Comparison of ENCODE assay signal across 20 mouse cellular contexts in genomic region chr2:7090496-7090895, GRCm38 (mm10).
DNase-seq lines count a peak whose midpoint lies in the region; ATAC-seq and TF ChIP-seq lines count a peak whose summit lies in the region.
"Had no signal": no experiment of that assay in that cellular context is flagged by ENCODE, and none has a peak within 500 bp of the region (broad histone marks: within the 10 kb centered on the region; RNA-seq: fewer than 3 reads in every experiment).

No protein-coding gene starts in this region.

- H3K36me3 ChIP-seq in heart, embryonic 13.5 days, result no peaks in the 10 kb centered on the region
- no peaks in the 10 kb centered on the region for H3K36me3 ChIP-seq in midbrain, embryonic 11.5 days (ENCODE audit: control insufficient read depth, insufficient read depth, low read length)
- no peaks in the 10 kb centered on the region for H3K36me3 ChIP-seq in midbrain, postnatal 0 days (ENCODE audit: insufficient read depth, low read length)
- H3K36me3 ChIP-seq: embryonic facial prominence, embryonic 15.5 days; limb, embryonic 15.5 days had no signal

- peak overlapping the region; percentile 53 for H3K27ac ChIP-seq in heart, embryonic 13.5 days (replicated peaks)
- H3K27ac ChIP-seq in midbrain, embryonic 11.5 days (ENCODE audit: low read depth, low read length), result no peak overlapping the region
- no peak overlapping the region for H3K27ac ChIP-seq in midbrain, postnatal 0 days (ENCODE audit: low read depth, low read length)
- H3K27ac ChIP-seq in embryonic fibroblast, embryonic 13.5 days (ENCODE audit: insufficient read depth, low read length), result peak overlapping the region; percentile 86
- no peak overlapping the region for H3K27ac ChIP-seq in gastrocnemius, adult 2 months
- H3K27ac ChIP-seq: embryonic facial prominence, embryonic 15.5 days; limb, embryonic 15.5 days had no signal

- WGBS in heart, embryonic 13.5 days, result 37% methylated on average over 1 of the region's 1 CpGs
- 87% methylated on average over 1 of the region's 1 CpGs for WGBS in midbrain, embryonic 11.5 days
- WGBS in midbrain, postnatal 0 days, result 90% methylated on average over 1 of the region's 1 CpGs

- H3K9ac ChIP-seq in heart, embryonic 13.5 days, result no peak overlapping the region
- H3K9ac ChIP-seq in midbrain, embryonic 11.5 days (ENCODE audit: low read length), result no peak overlapping the region
- no peak overlapping the region for H3K9ac ChIP-seq in midbrain, postnatal 0 days (replicated peaks; ENCODE audit: low read length, poor library complexity, severe bottlenecking)
- H3K9ac ChIP-seq: embryonic facial prominence, embryonic 15.5 days; limb, embryonic 15.5 days; liver, postnatal 0 days had no signal

- no peak for ATAC-seq in heart, embryonic 13.5 days (ENCODE audit: extremely low read depth, insufficient number of reproducible peaks, low FRiP score, low TSS enrichment)
- ATAC-seq in midbrain, embryonic 11.5 days (ENCODE audit: low FRiP score), result no peak
- no peak for ATAC-seq in midbrain, postnatal 0 days (ENCODE audit: low FRiP score)
- ATAC-seq: liver, postnatal 0 days had no signal

- TF ChIP-seq POLR2A in embryonic fibroblast, embryonic 13.5 days (IDR thresholded peaks at IDR 0.05; ENCODE audit: low read depth, low read length), result no peak

- DNase-seq in heart, postnatal 25 days (ENCODE audit: low spot score), result no peak
- DNase-seq in midbrain, embryonic 11.5 days (ENCODE audit: low spot score, missing footprints), result peak; percentile 68
- DNase-seq in midbrain, postnatal 0 days (ENCODE audit: low spot score), result no peak
- no peak for DNase-seq in spleen, postnatal 14 days (ENCODE audit: low spot score in 2 of 2)
- no peak for DNase-seq in gastrocnemius, adult 2 months
- DNase-seq: adrenal gland, adult 2 months; cerebellum, postnatal 10 days; embryo, embryonic 11 days; gastrocnemius, postnatal 25 days; kidney, adult 2 months; kidney, postnatal 36 days; liver, postnatal 0 days; lung, postnatal 14 days; retina, postnatal 1 day; right cerebral cortex, postnatal 4 days had no signal

- intact Hi-C loops in heart, postnatal 25 days (cut with DNase I), result no loop called here
- intact Hi-C loops in gastrocnemius, adult 2 months (cut with DNase I), result no loop called here

- H3K4me1 ChIP-seq in heart, embryonic 13.5 days, result peaks cover 46% of the 10 kb centered on the region
- H3K4me1 ChIP-seq in midbrain, embryonic 11.5 days (ENCODE audit: control insufficient read depth, insufficient read depth, low read length), result peaks cover 11% of the 10 kb centered on the region
- no peaks in the 10 kb centered on the region; the same call in 1 of the 2 replicates for H3K4me1 ChIP-seq in midbrain, postnatal 0 days (ENCODE audit: insufficient read depth, low read length)
- H3K4me1 ChIP-seq in embryonic fibroblast, embryonic 13.5 days (ENCODE audit: control insufficient read depth, insufficient read depth, low read length), result peaks cover 11% of the 10 kb centered on the region

- no peaks in the 10 kb centered on the region for H3K9me3 ChIP-seq in heart, embryonic 13.5 days
- no peaks in the 10 kb centered on the region for H3K9me3 ChIP-seq in midbrain, embryonic 11.5 days (ENCODE audit: control insufficient read depth, low read length)
- no peaks in the 10 kb centered on the region for H3K9me3 ChIP-seq in midbrain, postnatal 0 days (ENCODE audit: low read length)
- H3K9me3 ChIP-seq: embryonic facial prominence, embryonic 15.5 days; limb, embryonic 15.5 days; megakaryocyte, embryonic 14.5 days had no signal

- no peak overlapping the region for H3K4me3 ChIP-seq in heart, embryonic 13.5 days
- H3K4me3 ChIP-seq in midbrain, embryonic 11.5 days (ENCODE audit: low read depth, low read length), result no peak overlapping the region
- no peak overlapping the region for H3K4me3 ChIP-seq in midbrain, postnatal 0 days (ENCODE audit: low read depth, low read length)
- no peak overlapping the region for H3K4me3 ChIP-seq in embryonic fibroblast, embryonic 13.5 days (ENCODE audit: insufficient read depth, low read length)
- H3K4me3 ChIP-seq in gastrocnemius, adult 2 months, result no peak overlapping the region
- H3K4me3 ChIP-seq: embryonic facial prominence, embryonic 15.5 days; limb, embryonic 15.5 days; megakaryocyte, embryonic 14.5 days had no signal

- no peaks in the 10 kb centered on the region for H3K27me3 ChIP-seq in heart, embryonic 13.5 days (replicated peaks)
- H3K27me3 ChIP-seq in midbrain, embryonic 11.5 days (ENCODE audit: control insufficient read depth, insufficient read depth, low read length), result no peaks in the 10 kb centered on the region
- no peaks in the 10 kb centered on the region for H3K27me3 ChIP-seq in midbrain, postnatal 0 days (ENCODE audit: insufficient read depth, low read length)
- H3K27me3 ChIP-seq: embryonic facial prominence, embryonic 15.5 days; limb, embryonic 15.5 days; megakaryocyte, embryonic 14.5 days had no signal

- TF ChIP-seq CTCF in midbrain, postnatal 0 days (IDR thresholded peaks at IDR 0.05), result no peak
- no peak for TF ChIP-seq CTCF in embryonic fibroblast, embryonic 13.5 days (IDR thresholded peaks at IDR 0.05; ENCODE audit: borderline replicate concordance, insufficient read depth, low read length)
- TF ChIP-seq CTCF in gastrocnemius, adult 2 months (IDR thresholded peaks at IDR 0.05), result no peak

- H3K4me2 ChIP-seq in heart, embryonic 13.5 days, result no peak overlapping the region
- H3K4me2 ChIP-seq in midbrain, embryonic 11.5 days, result no peak overlapping the region
- H3K4me2 ChIP-seq in midbrain, postnatal 0 days (ENCODE audit: low read depth, low read length, poor library complexity, severe bottlenecking), result no peak overlapping the region
- H3K4me2 ChIP-seq: embryonic facial prominence, embryonic 15.5 days; limb, embryonic 15.5 days had no signal

Comparison
In these comparisons a context has a peak if more than half of its experiments do, and no peak if none do; other contexts are left out.
1. H3K27ac ChIP-seq: peak in heart, embryonic 13.5 days (single experiment) and embryonic fibroblast, embryonic 13.5 days (single experiment); none in midbrain, embryonic 11.5 days (single experiment), midbrain, postnatal 0 days (single experiment) and gastrocnemius, adult 2 months (single experiment).